13 mouse cellular contexts compared by ENCODE assay signal in the genomic region with DNA sequence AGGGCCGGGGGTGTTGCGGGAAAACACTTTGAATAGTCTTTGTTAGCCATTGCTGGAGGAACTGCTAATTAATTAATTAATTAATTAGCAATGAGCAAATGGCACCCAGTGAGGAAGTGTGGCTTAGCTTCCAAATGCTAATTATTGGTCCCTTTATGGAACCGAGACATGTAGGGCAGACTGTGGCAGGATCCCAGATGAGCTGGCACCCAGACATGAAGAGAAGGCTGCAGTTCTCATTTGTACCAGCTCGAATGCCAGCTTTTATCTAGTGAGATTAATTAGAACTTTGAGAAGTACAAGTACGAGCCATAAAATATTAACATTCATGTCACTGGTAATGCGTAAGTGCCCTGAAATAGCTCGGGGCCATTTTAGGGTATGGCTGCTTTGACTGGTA. TPM values are rescaled to one million over a fixed set of nuclear protein-coding genes. Genes with fewer than 3 reads are reported as not detected.
DNase-seq lines count a peak whose midpoint lies in the region; ATAC-seq lines count a peak whose summit lies in the region.
"Had no signal": no experiment of that assay in that cellular context is flagged by ENCODE, and none has a peak within 500 bp of the region (broad histone marks: within the 10 kb centered on the region; RNA-seq: fewer than 3 reads in every experiment).

No protein-coding gene starts in this region.

- no peak overlapping the region for H3K27ac ChIP-seq in hindbrain, embryonic 16.5 days (ENCODE audit: low read depth, low read length)
- no peak overlapping the region for H3K27ac ChIP-seq in hindbrain, embryonic 12.5 days
- H3K27ac ChIP-seq in forebrain, embryonic 15.5 days (replicated peaks) = peak overlapping the region; percentile 39
- H3K27ac ChIP-seq: liver, embryonic 14.5 days had no signal

- H3K4me2 ChIP-seq in hindbrain, embryonic 16.5 days (ENCODE audit: low read length) = no peak overlapping the region
- no peak overlapping the region for H3K4me2 ChIP-seq in hindbrain, embryonic 12.5 days (replicated peaks)
- no peak overlapping the region for H3K4me2 ChIP-seq in forebrain, embryonic 15.5 days (replicated peaks)

- H3K4me3 ChIP-seq in hindbrain, embryonic 16.5 days (ENCODE audit: low read length) = no peak overlapping the region
- H3K4me3 ChIP-seq in hindbrain, embryonic 12.5 days = no peak overlapping the region
- H3K4me3 ChIP-seq in forebrain, embryonic 15.5 days = no peak overlapping the region
- H3K4me3 ChIP-seq: erythroblast, embryonic 14.5 days had no signal

- peak; percentile 80 for DNase-seq in layer of hippocampus, adult 9-11 months
- peak; percentile 13 for DNase-seq in right cerebral cortex, postnatal 14 days
- DNase-seq in urinary bladder, postnatal 4 days (ENCODE audit: low spot score in 2 of 2) = no peak
- no peak for DNase-seq in urinary bladder, postnatal 10 days (ENCODE audit: low spot score)
- DNase-seq: lung, postnatal 36 days; thymus, adult 2 months had no signal

- no peaks in the 10 kb centered on the region for H3K27me3 ChIP-seq in hindbrain, embryonic 16.5 days (replicated peaks; ENCODE audit: control insufficient read depth, insufficient read depth, low read length)
- peaks cover 3% of the 10 kb centered on the region; the same call in 1 of the 2 replicates for H3K27me3 ChIP-seq in hindbrain, embryonic 12.5 days
- no peaks in the 10 kb centered on the region for H3K27me3 ChIP-seq in forebrain, embryonic 15.5 days

- H3K9me3 ChIP-seq in hindbrain, embryonic 16.5 days (ENCODE audit: control insufficient read depth, low read length) = no peaks in the 10 kb centered on the region
- no peaks in the 10 kb centered on the region for H3K9me3 ChIP-seq in hindbrain, embryonic 12.5 days (replicated peaks)
- no peaks in the 10 kb centered on the region for H3K9me3 ChIP-seq in forebrain, embryonic 15.5 days

- H3K4me1 ChIP-seq in hindbrain, embryonic 16.5 days (ENCODE audit: control insufficient read depth, insufficient read depth, low read depth, low read length) = peaks cover 6% of the 10 kb centered on the region; the same call in 1 of the 2 replicates
- H3K4me1 ChIP-seq in hindbrain, embryonic 12.5 days = peaks cover 8% of the 10 kb centered on the region; the same call in 1 of the 2 replicates
- H3K4me1 ChIP-seq in forebrain, embryonic 15.5 days = peaks cover 29% of the 10 kb centered on the region

- 64% methylated on average over 7 of the region's 7 CpGs for WGBS in hindbrain, embryonic 16.5 days
- 85% methylated on average over 7 of the region's 7 CpGs for WGBS in hindbrain, embryonic 12.5 days
- WGBS in forebrain, embryonic 15.5 days = 15% methylated on average over 7 of the region's 7 CpGs

- H3K9ac ChIP-seq in hindbrain, embryonic 16.5 days (ENCODE audit: low read depth, low read length) = no peak overlapping the region
- H3K9ac ChIP-seq in hindbrain, embryonic 12.5 days = no peak overlapping the region
- H3K9ac ChIP-seq in forebrain, embryonic 15.5 days (replicated peaks) = no peak overlapping the region
- H3K9ac ChIP-seq: liver, embryonic 14.5 days had no signal

- H3K36me3 ChIP-seq in hindbrain, embryonic 16.5 days (ENCODE audit: control insufficient read depth, insufficient read depth, low read length) = no peaks in the 10 kb centered on the region
- no peaks in the 10 kb centered on the region for H3K36me3 ChIP-seq in hindbrain, embryonic 12.5 days
- no peaks in the 10 kb centered on the region for H3K36me3 ChIP-seq in forebrain, embryonic 15.5 days

- ATAC-seq in hindbrain, embryonic 16.5 days = peak; percentile 63; the same call in 1 of the 2 replicates
- no peak for ATAC-seq in hindbrain, embryonic 12.5 days (ENCODE audit: low FRiP score)
- peak; percentile 88 for ATAC-seq in forebrain, embryonic 15.5 days (replicated peaks)
- ATAC-seq in granulocyte monocyte progenitor cell, adult 5-6 weeks (replicated peaks; ENCODE audit: poor library complexity, severe bottlenecking) = no peak
- ATAC-seq: intestine, embryonic 16.5 days had no signal

RNA-seq across cellular contexts. Expression of gene Xrcc2, which starts 53.2 kb away (rescaled TPM):
- polyA plus RNA-seq in hindbrain, embryonic 16.5 days (2015; fragmentation: Nextera tagmentation; extraction: Ambion mirVana) = 4.1 and 5.5 TPM in 2 replicates
- 8.0 and 9.5 TPM in 2 replicates for polyA plus RNA-seq in hindbrain, embryonic 12.5 days (2016; fragmentation: Nextera tagmentation; extraction: Ambion mirVana)
- polyA plus RNA-seq in forebrain, embryonic 15.5 days (2015; fragmentation: Nextera tagmentation; extraction: Ambion mirVana) = 6.6 and 7.7 TPM in 2 replicates
- 15.2 and 21.9 TPM in 2 replicates for total RNA-seq in granulocyte monocyte progenitor cell, adult 5-6 weeks (2014; fragmentation: Nextera tagmentation)
- total RNA-seq in granulocyte monocyte progenitor cell, adult 5-6 weeks (2017) = 12.7 and 14.9 TPM in 2 replicates

Comparison
In these comparisons a context has a peak if more than half of its experiments do, and no peak if none do; other contexts are left out.
1. ATAC-seq: peak in hindbrain, embryonic 16.5 days (single experiment) and forebrain, embryonic 15.5 days (single experiment); none in hindbrain, embryonic 12.5 days (single experiment) and granulocyte monocyte progenitor cell, adult 5-6 weeks (single experiment).
2. DNase-seq: peak in layer of hippocampus, adult 9-11 months (single experiment) and right cerebral cortex, postnatal 14 days (single experiment); none in urinary bladder, postnatal 4 days (0 of 2) and urinary bladder, postnatal 10 days (single experiment).